Mouse (Mus musculus) left cerebral cortex, adult 2 months (tissue): ENCODE results near the gene Ddah2. TPM values are rescaled to one million over a fixed set of nuclear protein-coding genes. Genes with fewer than 3 reads are reported as not detected.

Experiments
- DNase-seq, 2 experiments: peaks; one replicate each; pipeline ENCODE4 v3.0.0; 2021 to 2022; ENCODE audit warnings: low spot score in 2 of 2, mixed read lengths in 1 of 2; ENCODE audit errors: extremely low spot score in 1 of 2
- H3K27ac ChIP-seq: fragments of 200-600 bp; 2 replicates; pipeline ENCODE4 v1.8.1; 2022
- H3K4me3 ChIP-seq: fragments of 200-600 bp; 2 replicates; pipeline ENCODE4 v1.8.1; 2022
- CTCF ChIP-seq: fragments of 200-600 bp; IDR thresholded peaks from 2 replicates; pipeline ENCODE4 v1.8.1; 2022; ENCODE audit warnings: antibody characterized with exemption, mild to moderate bottlenecking, moderate library complexity
- intact Hi-C: fragments of 180-260 bp; cut with DNase I; formaldehyde crosslinking; loops from one replicate; pipeline ENCODE4 v1.15.1; 2025
- total RNA-seq, 2 experiments: library from RNA; stranded (reverse); gene quantifications; 2 replicates each; pipeline ENCODE4 v1.2.3; 2021

The Ddah2 gene
- total RNA-seq, 2 experiments from 2014 or later: 10.1 to 11.0 TPM

DNA sequence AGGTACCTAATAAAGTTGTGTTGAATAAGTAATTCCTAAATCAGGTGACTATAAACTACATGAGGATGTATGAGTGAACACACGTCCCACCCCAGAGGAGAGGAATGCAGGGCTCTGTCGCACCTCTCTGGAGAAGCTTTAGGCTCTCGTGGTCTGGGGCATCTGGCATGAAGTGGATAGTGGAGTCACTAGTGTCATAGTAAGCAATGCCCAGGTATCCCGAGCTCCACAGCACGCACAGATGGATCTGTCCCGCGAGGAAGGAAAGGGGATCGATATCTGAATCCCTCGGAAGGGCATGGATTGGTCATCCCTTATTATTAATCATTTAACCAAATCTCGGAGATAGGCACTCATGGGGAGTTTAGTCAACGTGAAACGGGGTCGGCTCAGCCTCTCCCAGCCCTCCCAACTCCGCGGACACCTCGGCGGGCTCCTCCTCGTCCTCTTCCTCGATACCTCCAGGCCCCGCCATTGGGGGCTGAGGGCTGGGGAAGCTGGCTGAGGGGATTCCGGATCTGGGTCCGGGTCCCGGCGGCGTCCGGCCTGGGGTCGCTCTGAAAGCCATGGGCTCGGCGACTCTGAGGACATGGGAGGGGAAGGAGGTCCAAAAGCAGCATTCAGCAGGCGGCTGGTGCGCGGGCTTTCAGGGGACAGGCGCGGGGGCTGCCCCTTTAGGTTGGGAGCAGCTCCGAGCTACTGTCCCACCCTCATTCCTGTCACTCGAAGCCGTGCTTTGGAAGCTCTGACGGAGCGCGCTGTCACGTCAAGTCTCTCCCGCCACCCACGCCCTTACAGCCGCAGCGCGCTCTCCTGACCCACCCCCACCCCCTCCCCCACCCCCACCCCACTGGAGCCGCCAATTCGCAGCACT is 12.8 kb upstream of the Ddah2 start:
- H3K27ac ChIP-seq: peak overlapping the region; percentile 34; the same call in 1 of the 2 replicates
- DNase-seq: no peak
- intact Hi-C loops: no loop called here

DNA sequence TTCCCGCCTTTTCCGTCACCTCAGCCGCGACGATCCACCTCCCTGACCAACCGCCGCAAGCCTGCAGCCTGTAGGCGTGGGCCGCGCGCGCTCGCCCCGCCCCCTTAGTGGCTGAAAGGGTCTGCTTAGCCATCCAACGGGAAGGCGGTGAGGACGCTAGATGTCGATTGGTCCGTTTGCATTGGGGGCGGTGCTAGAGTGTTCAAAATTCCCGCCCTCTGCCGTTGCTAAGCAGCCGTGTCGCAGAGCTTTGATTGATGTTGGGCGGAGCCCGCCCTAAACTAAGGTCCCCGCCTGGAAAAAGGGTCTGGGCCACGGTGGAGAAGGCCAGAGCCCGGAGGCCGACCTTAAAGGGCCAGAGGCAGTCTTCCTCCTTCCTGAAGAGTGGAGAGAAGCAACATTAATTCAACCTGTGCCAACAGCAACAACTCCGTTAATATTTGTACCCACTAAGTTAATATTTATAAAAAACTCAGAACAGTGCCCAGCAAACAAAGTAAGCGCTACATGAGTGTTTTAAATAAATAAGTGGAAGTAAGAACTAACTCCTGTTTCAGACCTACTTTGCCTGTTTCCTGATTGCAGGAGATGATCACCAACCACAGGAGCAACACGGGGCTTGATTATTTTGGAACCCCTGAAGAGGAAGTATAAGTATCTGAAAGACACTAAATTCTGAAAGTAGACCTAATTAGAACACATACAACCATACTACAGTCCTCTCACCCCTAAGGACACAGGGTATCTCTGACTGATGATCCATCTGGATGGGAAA is 12.0 kb upstream of the Ddah2 start, which contains the start of gene Msh5:
Msh5 (minus strand) TSS at position 65 of the 775 bp plus-strand sequence.
- peak within 1 kb of the TSS; percentile 52 for H3K4me3 ChIP-seq
- peak within 1 kb of the TSS; percentile 34; the same call in 1 of the 2 replicates for H3K27ac ChIP-seq
- intact Hi-C loops: no loop called here
- peak; percentile 84 to 93 for DNase-seq
- TF ChIP-seq CTCF: no peak; the same call in 1 of the 2 replicates

More for the DNA sequence above, 12.8 kb upstream of the Ddah2 start:
- peak overlapping the region; percentile 52 for H3K4me3 ChIP-seq
- TF ChIP-seq CTCF: no peak

DNA sequence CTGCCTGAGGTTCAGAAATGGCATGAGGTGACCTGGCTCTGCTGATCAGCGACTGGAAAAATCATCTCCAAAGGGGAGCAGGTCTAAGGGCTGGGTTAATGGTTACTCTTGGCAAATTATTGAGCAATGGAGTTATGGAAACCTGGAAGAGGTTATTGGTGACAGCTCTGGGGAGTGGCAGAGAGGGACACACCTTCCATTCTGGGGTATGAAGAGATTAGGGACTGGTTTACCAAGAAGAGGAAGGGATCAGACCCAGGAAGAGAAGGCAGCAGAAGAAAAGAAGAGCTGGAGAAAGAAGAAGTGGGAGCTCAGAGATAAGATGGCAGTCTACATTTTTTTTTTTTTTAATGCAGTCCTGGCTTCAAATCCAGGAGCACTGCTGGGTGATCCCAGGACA is 11.1 kb upstream of the Ddah2 start:
- intact Hi-C loops: no loop called here
- no peak for DNase-seq
- Histone ChIP-seq H3K4me3 (no peak overlapping the region), H3K27ac (peak overlapping the region; percentile 40; the same call in 1 of the 2 replicates)
- no peak for TF ChIP-seq CTCF

DNA sequence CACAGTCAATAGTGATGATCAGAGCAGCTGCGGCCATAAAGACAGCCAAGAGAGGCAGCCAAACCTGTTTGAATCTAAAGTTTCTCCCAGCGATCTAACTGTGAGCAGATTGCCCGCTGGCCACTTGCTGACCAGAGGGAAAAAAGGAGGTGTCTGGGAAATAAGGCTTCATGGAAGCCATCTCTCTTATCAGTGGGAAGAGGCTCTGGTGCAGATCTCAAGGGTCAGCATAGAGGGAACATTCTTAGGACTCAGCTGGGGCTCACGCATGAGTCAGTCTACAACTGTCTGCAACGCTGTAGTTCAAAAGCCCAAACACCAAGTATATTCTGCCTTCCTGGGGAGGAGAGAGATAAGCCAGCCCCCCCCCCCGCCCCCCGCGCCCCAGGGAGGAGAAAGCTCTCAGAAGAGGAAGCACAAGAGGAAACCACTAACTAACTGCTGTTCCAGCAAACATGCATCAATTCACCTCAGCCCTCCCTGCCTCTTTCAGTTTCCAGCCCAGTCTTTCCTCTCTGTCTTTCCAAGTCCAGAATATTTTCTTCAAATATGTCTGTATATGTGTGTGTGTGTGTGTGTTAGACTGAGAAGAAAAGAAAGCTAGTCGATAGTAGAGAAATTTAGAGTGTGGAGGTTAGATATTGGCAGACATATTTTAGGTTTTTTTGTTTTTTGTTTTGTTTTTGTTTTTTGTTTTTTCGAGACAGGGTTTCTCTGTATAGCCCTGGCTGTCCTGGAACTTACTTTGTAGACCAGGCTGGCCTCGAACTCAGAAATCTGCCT is 10.5 kb upstream of the Ddah2 start:
- Histone ChIP-seq H3K27ac (peak overlapping the region; percentile 40; the same call in 1 of the 2 replicates), H3K4me3 (no peak overlapping the region)
- intact Hi-C loops: no loop called here
- no peak for DNase-seq
- no peak for TF ChIP-seq CTCF

DNA sequence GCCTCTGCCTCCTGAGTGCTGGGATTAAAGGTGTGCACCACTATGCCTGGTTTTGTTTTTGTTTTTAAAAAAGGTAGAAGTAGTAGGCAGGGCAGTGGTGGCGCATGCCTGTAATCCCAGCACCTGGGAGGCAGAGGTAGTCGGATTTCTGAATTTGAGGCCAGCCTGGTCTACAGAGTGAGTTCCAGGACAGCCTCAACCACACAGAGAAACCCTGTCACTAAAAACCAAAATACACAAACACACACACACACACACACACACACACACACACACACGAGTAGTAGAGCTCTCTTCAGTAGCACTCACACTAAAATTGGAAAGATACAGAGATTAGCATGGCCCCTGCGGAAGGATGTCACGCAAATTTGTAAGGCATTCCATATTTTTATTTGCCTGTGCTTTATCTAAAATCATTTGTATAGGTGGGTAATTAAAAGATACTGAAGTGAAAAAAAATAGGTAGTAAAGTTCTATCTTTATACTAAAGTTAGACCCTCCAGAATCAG is 9.8 kb upstream of the Ddah2 start:
- no peak overlapping the region for H3K4me3 ChIP-seq
- intact Hi-C loops: no loop called here
- no peak for TF ChIP-seq CTCF
- DNase-seq: no peak
- H3K27ac ChIP-seq: no peak overlapping the region

DNA sequence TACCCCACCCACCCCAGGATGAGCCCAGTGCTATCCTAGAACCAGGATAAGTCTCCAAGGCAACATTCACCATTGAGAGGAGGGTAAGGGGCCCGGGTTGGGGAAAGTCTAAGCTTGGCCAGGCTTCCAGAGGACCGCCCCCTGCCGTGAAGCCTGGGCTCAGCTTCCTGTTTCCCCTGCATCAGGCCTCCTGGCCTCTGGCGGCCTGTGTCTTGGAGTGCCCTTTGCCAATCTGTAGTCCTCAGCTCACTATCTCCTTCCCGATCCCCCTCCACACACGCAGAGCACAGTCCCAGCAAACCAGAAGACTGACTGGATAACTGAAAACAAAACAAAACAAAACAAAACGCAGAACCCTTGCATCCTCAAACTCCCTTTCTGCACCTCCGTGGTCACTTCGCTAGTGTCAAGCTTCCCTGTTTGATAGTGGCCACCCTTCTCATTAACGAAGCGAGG is 9.2 kb upstream of the Ddah2 start, which contains the start of gene Clic1:
Clic1 (plus strand) TSS at position 406 of the 456 bp plus-strand sequence.
- Histone ChIP-seq H3K27ac (peak within 1 kb of the TSS; percentile 70), H3K4me3 (peak within 1 kb of the TSS; percentile 47)
- no peak for DNase-seq
- TF ChIP-seq CTCF: no peak; the same call in 1 of the 2 replicates
- intact Hi-C loops: no loop called here

DNA sequence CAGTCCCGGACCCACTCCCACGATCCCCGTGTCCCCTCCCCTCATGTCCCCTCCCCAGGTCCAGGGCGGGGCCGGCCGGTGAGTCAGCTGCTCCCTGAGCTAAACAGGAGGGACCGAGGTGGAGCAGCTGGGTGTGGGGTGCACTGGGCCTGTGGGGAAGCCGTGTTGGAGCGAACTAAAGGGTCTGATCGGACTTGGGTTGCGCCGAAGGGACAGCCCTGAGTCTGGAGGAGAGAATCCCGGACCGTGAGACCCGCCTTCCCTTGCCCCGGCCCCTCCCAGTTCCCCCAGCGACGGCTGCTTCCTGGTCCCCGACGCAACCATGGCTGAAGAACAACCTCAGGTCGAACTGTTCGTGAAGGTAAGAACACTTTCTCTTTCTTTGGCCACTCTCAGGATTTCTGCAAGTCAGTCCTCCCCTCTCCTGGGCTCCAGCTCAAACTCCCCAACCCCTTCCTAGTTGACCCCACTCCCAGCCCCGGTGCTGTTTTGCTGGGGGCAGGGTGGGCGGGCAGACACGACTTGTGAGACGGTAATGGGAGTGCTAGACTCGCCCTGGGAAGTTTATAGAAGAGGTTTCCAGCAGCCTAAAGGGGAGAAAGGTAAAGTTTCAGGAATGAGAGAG is 8.6 kb upstream of the Ddah2 start:
- Histone ChIP-seq H3K4me3 (peak overlapping the region; percentile 47), H3K27ac (peak overlapping the region; percentile 70)
- intact Hi-C loops: no loop called here
- DNase-seq: no peak
- no peak for TF ChIP-seq CTCF

DNA sequence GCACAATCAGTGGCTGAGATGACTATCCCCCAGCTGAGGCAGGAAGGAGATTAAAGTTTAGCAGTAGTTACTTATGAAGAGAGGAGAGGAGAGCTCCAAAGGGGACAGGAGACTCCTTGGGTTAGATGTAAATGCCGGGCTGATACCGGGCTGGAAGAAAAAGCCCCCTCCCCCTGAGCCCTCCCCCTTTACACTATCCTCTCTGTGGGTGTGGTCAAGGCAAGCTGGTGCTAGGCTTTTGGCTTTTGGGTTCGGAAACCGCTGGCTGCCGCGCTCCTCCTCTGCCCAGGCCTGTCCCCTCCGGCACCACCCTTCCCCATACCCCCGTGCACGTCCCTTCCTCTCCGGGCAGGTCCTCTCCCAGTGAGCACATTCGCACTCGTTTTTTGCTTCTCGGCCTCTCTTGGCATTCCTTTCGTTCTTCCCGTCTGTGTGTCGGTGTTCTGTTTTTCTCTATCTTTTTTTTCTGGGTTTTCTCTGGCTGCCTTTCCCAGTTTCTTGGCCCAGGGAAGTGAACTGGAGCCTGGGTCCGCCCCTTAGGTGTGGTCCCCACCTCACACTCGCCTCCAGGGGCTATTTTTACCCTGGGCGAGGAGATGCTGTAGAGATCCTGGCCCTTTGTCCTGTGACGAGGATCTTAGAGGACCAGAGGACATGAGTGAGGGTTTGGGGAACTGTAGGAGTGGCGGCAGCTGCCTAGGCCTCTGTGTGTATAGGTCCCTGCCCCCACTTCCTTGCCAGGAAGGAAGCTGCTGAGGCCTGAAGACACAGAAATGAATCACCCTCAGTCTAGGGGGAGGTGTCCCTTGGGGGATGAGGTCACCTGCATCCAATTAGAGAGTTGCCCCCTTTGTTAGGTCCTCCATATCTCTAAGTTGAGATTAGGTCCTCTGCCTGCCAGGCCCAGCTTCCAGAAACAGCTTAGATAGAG is 7.4 kb upstream of the Ddah2 start:
- intact Hi-C loops: no loop called here
- no peak for TF ChIP-seq CTCF
- no peak for DNase-seq

DNA sequence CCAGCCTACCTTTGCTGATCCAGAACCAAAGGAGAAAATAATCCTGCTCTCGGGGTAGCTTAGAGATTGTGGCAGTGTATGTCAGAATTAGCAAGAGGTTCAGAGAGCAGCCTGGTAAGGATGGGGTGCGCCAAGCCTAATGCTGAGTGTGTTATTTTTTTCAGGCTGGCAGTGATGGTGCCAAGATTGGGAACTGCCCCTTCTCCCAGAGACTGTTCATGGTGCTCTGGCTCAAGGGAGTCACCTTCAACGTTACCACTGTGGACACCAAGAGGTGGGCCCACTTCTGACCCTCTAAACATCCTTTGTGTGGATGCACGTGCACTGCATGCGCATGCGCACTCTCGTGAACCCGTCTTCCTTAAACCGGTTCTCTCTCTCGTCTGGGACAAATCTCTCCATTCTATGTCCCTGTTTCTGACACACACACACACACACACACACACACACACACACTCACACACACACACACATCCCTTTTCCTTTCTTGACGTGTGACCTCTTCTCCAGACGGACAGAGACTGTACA is 6.5 kb upstream of the Ddah2 start:
- TF ChIP-seq CTCF: no peak
- Histone ChIP-seq H3K27ac (peak overlapping the region; percentile 78; the same call in 1 of the 2 replicates), H3K4me3 (no peak overlapping the region)
- intact Hi-C loops: no loop called here
- DNase-seq: no peak

More for the DNA sequence above, 7.4 kb upstream of the Ddah2 start:
- Histone ChIP-seq H3K27ac (peak overlapping the region; percentile 78), H3K4me3 (peak overlapping the region; percentile 37)
